Mouse (Mus musculus) thymus, postnatal 14 days (tissue): ENCODE measurements around the gene Txndc17.
"Not testable (repeated sequence)": the region's sequence is repeated elsewhere in the genome, so short reads cannot be mapped to it uniquely, and the experiment has no call there.

Source experiments
- DNase-seq: peaks from one replicate; pipeline ENCODE4 v3.0.0; 2021

The Txndc17 gene

GRCm38 (mm10) chr11:72207204-72207833 is at the start of gene Txndc17, which contains the start of gene 4933427D14Rik:
TSS of gene Txndc17 (plus strand) at chr11:72207547.
TSS of gene 4933427D14Rik (minus strand) at chr11:72207459.
- DNase-seq = peak; percentile 93

DNA sequence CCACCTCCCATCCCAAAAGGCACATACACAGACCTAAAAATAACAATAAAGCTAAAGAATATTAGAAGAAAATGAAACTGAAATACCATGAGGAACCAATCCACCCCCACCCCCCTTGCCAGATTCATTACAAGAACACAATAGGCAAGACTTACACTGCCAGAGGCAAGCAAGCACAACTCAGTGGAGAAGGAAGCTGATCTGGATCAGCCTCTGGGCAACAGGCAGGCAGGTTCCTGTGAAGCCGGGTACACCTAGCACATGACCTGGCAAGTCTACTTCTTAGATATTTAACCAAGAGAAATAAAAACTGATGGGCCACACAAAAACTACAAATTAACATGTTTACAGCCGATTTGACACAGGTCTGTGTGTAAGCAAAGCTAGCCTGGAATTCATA is 44.1 kb upstream of the Txndc17 start:
- DNase-seq = no peak

DNA sequence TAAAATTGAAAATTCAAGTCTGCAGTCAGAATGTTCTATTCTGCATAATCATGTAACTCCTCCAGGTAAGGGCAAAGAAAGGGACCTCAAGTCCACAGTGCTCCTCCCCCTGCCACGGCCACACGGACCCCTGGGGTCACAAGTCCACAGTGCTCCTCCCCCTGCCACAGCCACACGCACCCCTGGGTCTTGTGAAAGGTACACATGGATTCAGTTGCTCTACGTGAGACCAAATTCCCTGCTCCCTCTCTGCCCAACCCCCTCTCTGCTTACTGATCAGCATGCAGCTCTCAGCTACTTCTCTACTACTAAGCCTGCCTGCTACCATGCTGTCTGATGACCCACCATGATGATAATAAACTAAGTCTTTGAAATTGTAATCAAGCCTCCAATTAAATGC is 37.5 kb upstream of the Txndc17 start:
- no peak for DNase-seq

- DNase-seq = not testable (repeated sequence)
These were observed 35.4 kb upstream of the Txndc17 start for GRCm38 (mm10) chr11:72171906-72172305.

DNA sequence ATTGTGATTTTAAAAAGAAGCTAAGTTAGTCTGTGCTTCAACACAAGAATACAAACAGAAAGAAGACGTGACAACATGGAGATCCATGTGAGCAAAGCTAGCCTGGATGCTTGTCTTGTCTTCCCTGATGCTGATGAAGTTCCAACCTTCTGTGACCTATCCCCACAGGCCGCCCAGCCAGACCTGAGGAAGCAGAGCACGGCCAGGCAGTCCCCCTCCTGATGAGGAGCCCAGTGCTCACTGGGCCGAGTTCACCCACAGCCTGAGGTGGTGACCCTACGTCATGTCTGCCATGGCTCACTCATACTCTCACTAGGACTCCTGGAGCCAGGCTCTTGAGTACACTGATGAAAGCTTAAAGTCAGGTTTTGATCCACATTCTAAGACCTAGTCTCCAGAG is 33.8 kb upstream of the Txndc17 start:
- no peak for DNase-seq

DNA sequence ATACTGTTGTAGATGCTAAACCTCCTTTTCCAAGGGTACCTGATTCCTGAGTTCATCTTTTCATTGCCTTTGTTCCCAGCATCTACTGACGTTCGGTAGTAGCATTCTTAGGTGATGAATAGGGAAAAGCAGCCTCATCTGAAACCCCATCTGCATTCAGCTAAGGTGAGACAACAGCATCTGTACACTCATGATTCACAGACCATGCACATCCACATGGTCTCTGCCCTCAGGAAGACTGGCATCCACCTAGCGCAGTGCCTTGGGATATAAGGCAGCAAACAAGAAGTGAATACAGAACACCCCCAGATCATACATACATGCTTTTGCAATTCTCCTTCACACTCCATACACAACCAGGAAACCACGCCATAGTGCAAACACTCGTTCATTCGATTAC is 32.6 kb upstream of the Txndc17 start:
- DNase-seq = no peak

DNA sequence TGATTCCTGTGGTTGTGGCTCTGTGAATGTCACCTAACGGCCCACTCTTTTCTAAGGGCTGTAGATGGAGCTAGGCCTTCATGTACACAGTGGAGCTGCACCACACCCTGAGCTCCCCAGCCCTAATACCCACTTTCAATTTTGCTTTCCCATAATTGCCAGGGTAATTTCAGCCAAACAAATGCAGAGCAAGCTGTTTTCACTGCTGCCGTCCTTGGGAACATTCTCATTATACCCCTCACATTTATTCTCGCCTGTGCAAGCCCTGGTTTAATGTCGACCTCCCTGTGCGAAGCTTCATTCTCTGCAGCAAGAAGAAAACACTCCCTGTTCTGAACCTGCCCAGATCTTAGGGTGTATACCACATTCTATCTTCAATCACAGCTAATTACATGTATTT is 31.4 kb upstream of the Txndc17 start:
- DNase-seq = no peak

DNA sequence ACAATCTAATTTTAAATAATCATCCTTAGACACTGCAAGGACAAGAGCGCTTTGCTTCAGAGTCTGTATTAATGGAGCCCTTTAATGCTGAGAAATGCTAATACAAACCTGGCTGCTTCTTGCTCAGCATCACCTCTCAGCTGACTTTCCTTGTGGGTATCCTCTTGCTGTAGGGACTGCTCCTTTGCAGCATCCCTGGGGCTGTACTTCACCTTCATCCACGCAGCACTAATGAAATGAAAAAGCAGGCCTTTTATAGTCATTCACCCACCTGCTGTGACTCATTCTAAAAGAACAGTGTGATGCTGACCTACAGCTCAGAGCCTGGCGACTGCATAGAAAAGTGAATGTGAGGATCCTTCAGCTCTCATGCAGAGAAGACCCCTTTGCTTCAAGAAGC is 30.8 kb upstream of the Txndc17 start:
- no peak for DNase-seq

GRCm38 (mm10) chr11:72180556-72180955 is 26.8 kb upstream of the Txndc17 start:
- no peak for DNase-seq

- no peak for DNase-seq
These were observed 26.2 kb upstream of the Txndc17 start for GRCm38 (mm10) chr11:72181136-72181535.

- DNase-seq = no peak
These were observed 23.1 kb upstream of the Txndc17 start for GRCm38 (mm10) chr11:72184252-72184651.

DNA sequence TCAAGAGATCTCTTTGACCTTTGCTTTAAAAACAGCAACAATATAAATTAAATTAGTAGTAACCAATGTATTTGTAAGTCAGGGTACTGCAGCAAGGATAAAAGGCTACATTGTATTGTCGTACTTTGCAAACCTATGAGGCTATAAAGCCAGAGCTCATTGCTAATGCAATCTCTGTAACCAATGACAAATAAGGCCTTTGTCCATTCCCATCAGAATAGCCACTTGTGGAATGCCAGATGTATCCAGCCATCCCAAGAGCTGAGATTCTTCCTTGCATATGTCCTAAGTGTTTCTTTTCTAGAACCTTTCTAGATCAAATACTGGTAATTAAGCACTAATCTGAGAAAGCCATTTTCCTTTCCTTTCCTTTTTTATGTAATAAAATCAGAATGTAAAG is 16.5 kb upstream of the Txndc17 start:
- no peak for DNase-seq

- no peak for DNase-seq
These were observed 13.1 kb upstream of the Txndc17 start for GRCm38 (mm10) chr11:72194259-72194658.

GRCm38 (mm10) chr11:72196506-72196905 is 10.8 kb upstream of the Txndc17 start:
- no peak for DNase-seq

- no peak for DNase-seq
These were observed 3.9 kb upstream of the Txndc17 start for GRCm38 (mm10) chr11:72203440-72203839.

- DNase-seq = no peak
These were observed 2.1 kb upstream of the Txndc17 start for GRCm38 (mm10) chr11:72205256-72205655.

- peak; percentile 51 for DNase-seq
These were observed 775 bp upstream of the Txndc17 start, which contains the start of gene Gm43951 for GRCm38 (mm10) chr11:72206341-72207203. TSS of gene Gm43951 (minus strand) at chr11:72206840.

DNA sequence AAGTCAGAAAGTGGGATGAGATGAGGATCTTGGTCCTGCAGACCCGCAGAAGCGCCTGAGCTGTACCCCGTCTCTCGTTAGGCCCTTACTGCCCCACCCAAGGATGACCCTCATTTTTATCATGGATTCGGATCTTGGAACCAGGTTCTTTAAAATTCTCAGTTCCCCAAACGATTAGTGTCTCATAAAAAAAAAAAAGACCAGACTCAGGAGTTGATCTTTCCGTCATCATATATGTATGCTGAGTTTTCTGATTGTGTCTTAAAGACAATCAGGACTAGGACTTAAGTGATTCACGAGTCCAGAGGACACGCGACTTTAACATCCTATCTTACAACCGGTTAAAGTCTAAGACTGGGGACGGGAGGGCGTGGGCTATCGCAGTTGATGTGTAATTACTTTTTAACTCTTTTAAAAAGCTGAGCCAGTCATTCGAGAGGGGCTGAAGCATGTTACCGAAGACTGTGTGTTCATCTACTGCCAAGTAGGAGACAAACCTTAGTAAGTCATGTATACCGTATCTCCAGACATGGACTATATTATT is 559 bp downstream of the Txndc17 start:
- DNase-seq = no peak

GRCm38 (mm10) chr11:72214591-72215409 is 7.5 kb downstream of the Txndc17 start:
- peak; percentile 91 for DNase-seq

DNA sequence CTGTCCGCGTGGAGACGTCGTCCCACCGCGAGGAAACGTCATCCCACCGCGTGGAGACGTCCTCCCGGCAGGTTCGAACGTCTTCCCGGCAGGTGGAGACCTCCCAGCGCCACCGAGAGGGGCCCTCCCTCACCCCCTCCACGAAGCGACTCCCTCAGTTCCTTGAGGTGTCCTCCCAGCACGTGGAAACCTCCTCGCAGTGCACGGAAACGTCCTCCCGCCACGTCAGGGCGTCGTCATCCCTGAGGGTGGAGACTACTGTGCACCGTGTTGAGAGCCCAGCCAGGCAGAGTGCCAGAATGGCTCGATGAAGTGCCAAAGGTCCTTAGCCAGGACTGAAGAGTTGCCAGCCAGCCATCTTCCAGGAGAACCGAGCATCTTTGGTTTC is 8.1 kb downstream of the Txndc17 start, which contains the start of gene Med31:
Gene Med31, minus strand, starts transcription at position 183 of the 388 bp plus-strand sequence.
- peak; percentile 81 for DNase-seq

DNA sequence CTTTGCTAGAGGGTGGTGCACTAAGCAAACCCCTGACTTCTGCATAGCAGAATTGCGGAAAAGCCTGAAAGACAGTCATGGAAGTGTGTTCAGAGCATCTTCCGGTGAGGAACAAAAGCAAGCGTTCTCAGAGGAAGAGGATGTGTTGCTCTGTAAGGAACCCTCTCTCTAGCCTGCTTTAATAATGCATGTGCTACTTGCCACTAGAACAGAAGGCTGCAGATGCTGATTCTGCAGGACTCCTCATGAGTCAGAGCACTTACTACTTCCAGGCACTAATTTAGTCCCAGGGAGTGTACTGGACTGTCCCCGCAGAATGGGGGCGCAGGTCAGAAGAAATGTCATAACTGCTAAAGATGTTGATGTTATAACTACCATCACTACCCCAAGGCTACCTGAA is 9.8 kb downstream of the Txndc17 start:
- no peak for DNase-seq

GRCm38 (mm10) chr11:72221278-72221677 is 13.9 kb downstream of the Txndc17 start:
- peak; percentile 84 for DNase-seq

DNA sequence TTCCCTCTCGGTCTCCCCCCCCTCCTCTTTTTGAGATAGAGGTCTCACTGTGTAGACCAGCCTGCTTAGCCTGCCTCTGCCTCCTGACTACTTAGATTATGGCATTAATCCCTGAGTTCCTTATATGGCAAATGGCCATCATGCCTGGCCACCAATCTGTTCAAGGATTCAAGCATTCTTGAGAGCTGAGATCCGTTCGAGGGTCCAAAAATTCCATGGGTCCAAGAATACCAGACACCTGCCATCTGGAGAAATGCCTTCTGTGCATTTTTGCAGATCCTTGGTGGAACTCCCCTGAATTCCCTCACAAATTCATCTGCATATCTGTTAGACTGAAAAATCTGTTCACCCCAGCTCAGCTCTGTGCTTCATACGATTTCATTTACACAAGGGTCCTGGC is 16.1 kb downstream of the Txndc17 start:
- no peak for DNase-seq
